Mouse (Mus musculus): ENCODE results near the gene Trpv4. TPM values are rescaled to one million over a fixed set of nuclear protein-coding genes. Genes with fewer than 3 reads are reported as not detected.

Trpv4 gene
- polyA plus RNA-seq, 1 experiment from 2014 or later, result 0.39 TPM

GRCm38 (mm10) chr5:114590043-114590913 lies 67.9 kb downstream of the Trpv4 start:
- 65% methylated on average over 16 of the region's 17 CpGs for WGBS

GRCm38 (mm10) chr5:114589454-114589853 lies 68.8 kb downstream of the Trpv4 start:
- H3K4me1 ChIP-seq (ENCODE audit: control insufficient read depth, insufficient read depth, low read length), result peaks cover 66% of the 10 kb centered on the region
- no peak overlapping the region for H3K4me2 ChIP-seq (ENCODE audit: low read depth, low read length)
- H3K36me3 ChIP-seq (ENCODE audit: control insufficient read depth, insufficient read depth, low read length), result no peaks in the 10 kb centered on the region
- no peak for ATAC-seq (ENCODE audit: low read depth)
- H3K4me3 ChIP-seq (ENCODE audit: low read depth, low read length), result no peak overlapping the region
- H3K9ac ChIP-seq (replicated peaks; ENCODE audit: low read depth, low read length), result no peak overlapping the region
- H3K27me3 ChIP-seq (ENCODE audit: control insufficient read depth, insufficient read depth, low read length), result no peaks in the 10 kb centered on the region
- WGBS, result 35% methylated on average over 2 of the region's 2 CpGs
- H3K27ac ChIP-seq (ENCODE audit: low read depth, low read length), result no peak overlapping the region
- no peaks in the 10 kb centered on the region for H3K9me3 ChIP-seq (ENCODE audit: control insufficient read depth, low read length)

More at GRCm38 (mm10) chr5:114590043-114590913, 67.9 kb downstream of the Trpv4 start:
- Histone ChIP-seq H3K4me3 (ENCODE audit: low read depth, low read length) (no peak overlapping the region), H3K27ac (ENCODE audit: low read depth, low read length) (0 out of 2 replicates have a peak overlapping the region, but pooled peaks have one; percentile 6), H3K4me1 (ENCODE audit: control insufficient read depth, insufficient read depth, low read length) (peaks cover 64% of the 10 kb centered on the region), H3K36me3 (ENCODE audit: control insufficient read depth, insufficient read depth, low read length) (no peaks in the 10 kb centered on the region), H3K4me2 (ENCODE audit: low read depth, low read length) (no peak overlapping the region), H3K9me3 (ENCODE audit: control insufficient read depth, low read length) (no peaks in the 10 kb centered on the region), H3K9ac (replicated peaks; ENCODE audit: low read depth, low read length) (no peak overlapping the region), H3K27me3 (ENCODE audit: control insufficient read depth, insufficient read depth, low read length) (no peaks in the 10 kb centered on the region)
- no peak for ATAC-seq (ENCODE audit: low read depth)

GRCm38 (mm10) chr5:114589026-114589425 lies 69.2 kb downstream of the Trpv4 start:
- Histone ChIP-seq H3K9me3 (ENCODE audit: control insufficient read depth, low read length) (no peaks in the 10 kb centered on the region), H3K36me3 (ENCODE audit: control insufficient read depth, insufficient read depth, low read length) (no peaks in the 10 kb centered on the region), H3K4me3 (ENCODE audit: low read depth, low read length) (no peak overlapping the region), H3K9ac (replicated peaks; ENCODE audit: low read depth, low read length) (no peak overlapping the region), H3K27me3 (ENCODE audit: control insufficient read depth, insufficient read depth, low read length) (no peaks in the 10 kb centered on the region), H3K27ac (ENCODE audit: low read depth, low read length) (peak overlapping the region; percentile 44), H3K4me1 (ENCODE audit: control insufficient read depth, insufficient read depth, low read length) (peaks cover 71% of the 10 kb centered on the region), H3K4me2 (ENCODE audit: low read depth, low read length) (no peak overlapping the region)
- WGBS, result 26% methylated on average over 6 of the region's 6 CpGs
- peak; percentile 10; the same call in 1 of the 2 replicates for ATAC-seq (ENCODE audit: low read depth)

- H3K4me3 ChIP-seq (ENCODE audit: low read depth, low read length), result no peak overlapping the region
- H3K4me2 ChIP-seq (ENCODE audit: low read depth, low read length), result no peak overlapping the region
- H3K9ac ChIP-seq (replicated peaks; ENCODE audit: low read depth, low read length), result 0 out of 2 replicates have a peak overlapping the region, but pooled peaks have one; percentile 17
- no peaks in the 10 kb centered on the region for H3K9me3 ChIP-seq (ENCODE audit: control insufficient read depth, low read length)
- 52% methylated on average over 10 of the region's 10 CpGs for WGBS
- H3K4me1 ChIP-seq (ENCODE audit: control insufficient read depth, insufficient read depth, low read length), result peaks cover 73% of the 10 kb centered on the region
- H3K27me3 ChIP-seq (ENCODE audit: control insufficient read depth, insufficient read depth, low read length), result no peaks in the 10 kb centered on the region
- H3K27ac ChIP-seq (ENCODE audit: low read depth, low read length), result peak overlapping the region; percentile 44
- no peak for ATAC-seq (ENCODE audit: low read depth)
- H3K36me3 ChIP-seq (ENCODE audit: control insufficient read depth, insufficient read depth, low read length), result no peaks in the 10 kb centered on the region
Measured at GRCm38 (mm10) chr5:114588416-114588815, 69.8 kb downstream of the Trpv4 start.

- H3K9ac ChIP-seq (replicated peaks; ENCODE audit: low read depth, low read length), result no peak overlapping the region
- no peak for ATAC-seq (ENCODE audit: low read depth)
- no peak overlapping the region for H3K4me3 ChIP-seq (ENCODE audit: low read depth, low read length)
- peaks cover 68% of the 10 kb centered on the region for H3K4me1 ChIP-seq (ENCODE audit: control insufficient read depth, insufficient read depth, low read length)
- H3K27ac ChIP-seq (ENCODE audit: low read depth, low read length), result no peak overlapping the region
- no peaks in the 10 kb centered on the region for H3K36me3 ChIP-seq (ENCODE audit: control insufficient read depth, insufficient read depth, low read length)
- WGBS, result 50% methylated on average over 9 of the region's 9 CpGs
- H3K4me2 ChIP-seq (ENCODE audit: low read depth, low read length), result no peak overlapping the region
- no peaks in the 10 kb centered on the region for H3K9me3 ChIP-seq (ENCODE audit: control insufficient read depth, low read length)
- no peaks in the 10 kb centered on the region for H3K27me3 ChIP-seq (ENCODE audit: control insufficient read depth, insufficient read depth, low read length)
Measured at GRCm38 (mm10) chr5:114587908-114588307, 70.3 kb downstream of the Trpv4 start.

- Histone ChIP-seq H3K9me3 (ENCODE audit: control insufficient read depth, low read length) (no peaks in the 10 kb centered on the region), H3K9ac (replicated peaks; ENCODE audit: low read depth, low read length) (no peak overlapping the region), H3K4me1 (ENCODE audit: control insufficient read depth, insufficient read depth, low read length) (peaks cover 51% of the 10 kb centered on the region), H3K36me3 (ENCODE audit: control insufficient read depth, insufficient read depth, low read length) (no peaks in the 10 kb centered on the region), H3K4me3 (ENCODE audit: low read depth, low read length) (no peak overlapping the region), H3K27me3 (ENCODE audit: control insufficient read depth, insufficient read depth, low read length) (no peaks in the 10 kb centered on the region), H3K27ac (ENCODE audit: low read depth, low read length) (no peak overlapping the region), H3K4me2 (ENCODE audit: low read depth, low read length) (no peak overlapping the region)
- WGBS, result 10% methylated on average over 5 of the region's 5 CpGs
- no peak for ATAC-seq (ENCODE audit: low read depth)
Measured at GRCm38 (mm10) chr5:114585682-114586081, 72.5 kb downstream of the Trpv4 start.

- no peak overlapping the region for H3K4me3 ChIP-seq (ENCODE audit: low read depth, low read length)
- H3K36me3 ChIP-seq (ENCODE audit: control insufficient read depth, insufficient read depth, low read length), result no peaks in the 10 kb centered on the region
- H3K27me3 ChIP-seq (ENCODE audit: control insufficient read depth, insufficient read depth, low read length), result no peaks in the 10 kb centered on the region
- peaks cover 46% of the 10 kb centered on the region for H3K4me1 ChIP-seq (ENCODE audit: control insufficient read depth, insufficient read depth, low read length)
- 0 out of 2 replicates have a peak overlapping the region, but pooled peaks have one; percentile 2 for H3K4me2 ChIP-seq (ENCODE audit: low read depth, low read length)
- peak overlapping the region; percentile 39; the same call in 1 of the 2 replicates for H3K9ac ChIP-seq (replicated peaks; ENCODE audit: low read depth, low read length)
- no peak overlapping the region for H3K27ac ChIP-seq (ENCODE audit: low read depth, low read length)
- ATAC-seq (ENCODE audit: low read depth), result 0 out of 2 replicates have a peak, but pooled peaks have one; percentile 21
- 28% methylated on average over 14 of the region's 14 CpGs for WGBS
- H3K9me3 ChIP-seq (ENCODE audit: control insufficient read depth, low read length), result no peaks in the 10 kb centered on the region
Measured at GRCm38 (mm10) chr5:114584293-114585104, 73.7 kb downstream of the Trpv4 start.

GRCm38 (mm10) chr5:114583490-114584175 lies 74.6 kb downstream of the Trpv4 start:
- no peak overlapping the region for H3K27ac ChIP-seq (ENCODE audit: low read depth, low read length)
- H3K9me3 ChIP-seq (ENCODE audit: control insufficient read depth, low read length), result no peaks in the 10 kb centered on the region
- no peak overlapping the region for H3K4me3 ChIP-seq (ENCODE audit: low read depth, low read length)
- peaks cover 42% of the 10 kb centered on the region for H3K4me1 ChIP-seq (ENCODE audit: control insufficient read depth, insufficient read depth, low read length)
- no peak overlapping the region for H3K4me2 ChIP-seq (ENCODE audit: low read depth, low read length)
- no peak overlapping the region for H3K9ac ChIP-seq (replicated peaks; ENCODE audit: low read depth, low read length)
- no peaks in the 10 kb centered on the region for H3K27me3 ChIP-seq (ENCODE audit: control insufficient read depth, insufficient read depth, low read length)
- H3K36me3 ChIP-seq (ENCODE audit: control insufficient read depth, insufficient read depth, low read length), result no peaks in the 10 kb centered on the region
- WGBS, result 72% methylated on average over 12 of the region's 12 CpGs
- no peak for ATAC-seq (ENCODE audit: low read depth)
